Mouse (Mus musculus): Measurements from ENCODE around the gene Hist1h3a.
"Not testable (repeated sequence)": the region's sequence is repeated elsewhere in the genome, so short reads cannot be mapped to it uniquely, and the experiment has no call there.

Gene Hist1h3a

GRCm38 (mm10) chr13:23761871-23762821 is at the start of gene Hist1h3a:
Gene Hist1h3a (minus strand): TSS chr13:23762386.
- peak; percentile 44 to 73 for DNase-seq (ENCODE audit: low spot score in 2 of 2)

DNA sequence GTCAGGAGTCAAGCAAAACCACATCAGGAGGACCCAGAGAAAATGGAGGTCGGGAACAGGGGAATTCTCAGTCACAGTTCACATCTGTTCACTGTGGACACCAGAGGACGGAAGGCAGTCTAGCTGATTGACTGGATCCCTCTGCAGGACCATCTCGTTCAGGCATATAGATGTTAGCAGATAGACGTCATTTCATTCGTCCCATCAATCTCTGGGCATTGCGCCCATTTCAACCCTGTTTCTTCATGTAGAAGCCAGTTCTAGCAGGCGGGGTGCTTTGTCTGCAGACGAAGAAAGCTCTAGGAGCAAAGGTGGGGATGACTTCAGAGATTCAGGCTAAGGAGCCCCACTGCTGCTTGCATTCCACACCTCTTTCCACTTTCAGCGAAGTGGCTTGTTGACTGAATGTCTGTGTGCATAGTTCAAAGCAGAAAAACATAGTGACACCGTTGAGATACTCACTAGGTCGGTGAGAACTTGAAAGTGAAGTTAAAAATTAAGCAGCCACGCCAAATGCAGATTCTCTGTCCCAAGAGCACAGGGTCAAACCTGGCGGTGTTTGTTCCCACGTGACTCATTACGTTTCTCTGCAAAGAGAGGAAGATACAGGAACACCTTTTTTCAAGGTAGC is 44.4 kb upstream of the Hist1h3a start, which contains the start of gene Slc17a2:
TSS of gene Slc17a2 (plus strand) at position 572 of the 631 bp plus-strand sequence.
- DNase-seq (ENCODE audit: low spot score in 2 of 2) = peak in 1 of 2 experiments; percentile 24

DNA sequence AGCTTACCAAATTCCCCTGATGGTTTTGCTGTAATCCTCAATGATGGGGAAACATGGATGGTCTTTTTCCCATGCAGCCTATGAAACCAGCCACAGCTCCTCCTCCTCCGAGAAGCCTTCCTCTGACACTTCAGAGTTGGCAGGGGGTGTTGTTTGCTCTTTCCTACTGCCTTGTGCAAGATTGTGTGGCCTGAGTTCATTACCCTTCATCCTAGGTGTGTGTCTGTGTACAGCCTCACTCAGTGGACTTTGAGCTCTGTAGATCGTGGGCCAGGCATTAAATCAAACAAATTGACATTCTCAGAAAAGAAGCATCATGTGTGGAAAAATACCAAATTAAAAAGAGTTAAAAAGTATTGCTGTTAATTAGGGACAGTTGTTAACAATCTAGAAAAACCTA is 42.3 kb upstream of the Hist1h3a start:
- DNase-seq (ENCODE audit: low spot score in 2 of 2) = no peak

- DNase-seq (ENCODE audit: low spot score in 2 of 2) = no peak
Observed at GRCm38 (mm10) chr13:23799405-23799804, 37.2 kb upstream of the Hist1h3a start.

DNA sequence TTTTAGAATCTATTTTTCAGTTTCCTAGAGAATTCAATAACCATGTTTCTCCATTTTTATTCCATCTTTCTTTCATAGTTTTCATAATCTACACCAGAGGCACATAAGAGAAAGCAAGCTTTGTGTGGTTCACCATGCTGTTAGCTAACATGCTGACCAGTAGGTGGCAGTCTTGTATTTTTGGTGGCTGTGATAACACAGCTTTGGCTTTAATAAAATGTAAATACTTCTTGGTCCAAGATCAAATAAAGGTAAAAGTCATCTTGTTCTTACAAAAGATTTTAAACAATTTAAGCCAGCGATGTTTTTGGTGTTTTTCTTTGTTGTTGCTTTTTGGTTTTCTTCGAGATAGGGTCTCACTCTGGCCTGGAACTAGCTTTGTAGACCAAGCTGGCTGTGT is 30.3 kb upstream of the Hist1h3a start:
- peak; percentile 65 to 73 for DNase-seq (ENCODE audit: low spot score in 2 of 2)

DNA sequence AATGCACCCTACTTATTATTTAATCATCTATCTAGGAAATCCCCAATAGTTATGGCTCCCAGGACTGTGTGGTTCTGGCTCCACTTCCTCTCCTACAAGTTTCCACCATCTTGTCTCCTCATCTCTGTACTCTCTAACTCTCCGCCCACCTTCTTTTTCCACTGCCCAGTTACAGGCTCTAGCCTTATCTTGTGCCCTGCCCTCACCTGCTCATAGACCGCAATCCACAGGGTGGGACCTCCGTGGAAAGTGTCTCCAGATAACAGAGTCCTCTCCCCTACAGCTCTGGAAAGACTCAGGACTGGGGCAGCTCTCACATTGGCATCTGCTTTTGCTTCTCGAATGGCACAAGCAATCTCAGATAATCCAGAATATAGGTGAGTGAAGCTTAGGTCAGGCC is 16.8 kb upstream of the Hist1h3a start:
- no peak for DNase-seq (ENCODE audit: low spot score in 2 of 2)

DNA sequence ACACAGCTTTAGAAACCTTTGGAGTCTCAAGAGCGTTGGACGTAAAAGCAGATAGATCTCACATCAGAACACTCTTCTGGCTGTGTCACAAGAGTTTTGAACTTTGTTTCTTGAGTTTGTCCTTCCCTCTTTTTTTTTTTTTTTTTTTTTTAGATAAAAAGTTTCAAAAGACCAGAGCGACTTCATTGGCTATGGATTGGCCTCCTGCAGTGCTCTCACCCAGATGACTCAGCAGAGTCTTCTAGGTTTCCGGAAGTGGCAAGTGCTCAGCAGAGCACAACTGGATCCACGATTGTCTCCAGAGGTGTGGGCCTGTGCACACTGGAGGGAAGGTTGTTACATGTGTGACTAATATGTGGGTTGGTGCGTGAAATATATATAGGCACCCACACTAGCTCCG is 16.2 kb upstream of the Hist1h3a start:
- DNase-seq (ENCODE audit: low spot score in 2 of 2) = no peak

DNA sequence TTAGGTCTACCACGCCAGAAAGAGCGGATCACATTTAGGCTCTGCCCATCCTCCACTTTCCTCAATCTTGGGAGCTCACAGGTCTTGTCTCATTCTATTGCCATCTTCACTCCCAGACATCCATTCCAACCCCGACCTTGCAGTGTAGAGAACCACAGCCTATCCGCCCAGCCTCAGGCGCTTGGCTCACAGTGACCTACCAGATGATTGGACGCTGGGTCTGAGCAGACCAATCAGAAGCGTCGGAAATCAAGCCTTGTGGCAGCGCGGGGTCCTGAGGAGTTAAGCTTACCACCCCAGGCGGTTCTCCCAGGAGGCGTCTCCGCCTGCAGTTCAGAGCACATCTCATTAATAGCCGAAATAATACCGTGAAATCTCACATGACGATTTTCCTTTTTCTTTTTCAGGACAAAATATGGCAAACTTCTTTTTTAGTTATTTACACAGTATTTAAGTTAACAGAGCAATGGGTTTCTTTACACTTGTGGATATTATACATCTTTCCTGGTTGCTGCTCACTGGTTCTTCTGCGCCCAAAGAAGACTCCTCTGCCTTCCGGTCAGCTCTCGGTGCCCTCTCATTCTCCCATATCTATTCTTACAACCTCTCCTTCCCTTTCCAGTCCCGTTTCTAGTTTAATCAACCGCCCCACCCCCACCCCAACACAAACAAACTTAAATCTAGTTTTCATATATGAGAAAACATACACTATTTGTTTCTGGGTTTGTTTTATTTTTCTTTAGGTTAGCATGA is 10.6 kb upstream of the Hist1h3a start:
- peak; percentile 75 to 83 for DNase-seq (ENCODE audit: low spot score in 2 of 2)

GRCm38 (mm10) chr13:23769613-23770012 is 7.4 kb upstream of the Hist1h3a start, which contains the start of gene Trim38:
Gene Trim38 (plus strand): TSS chr13:23769913.
- not testable (repeated sequence) for DNase-seq (ENCODE audit: low spot score in 2 of 2)

DNA sequence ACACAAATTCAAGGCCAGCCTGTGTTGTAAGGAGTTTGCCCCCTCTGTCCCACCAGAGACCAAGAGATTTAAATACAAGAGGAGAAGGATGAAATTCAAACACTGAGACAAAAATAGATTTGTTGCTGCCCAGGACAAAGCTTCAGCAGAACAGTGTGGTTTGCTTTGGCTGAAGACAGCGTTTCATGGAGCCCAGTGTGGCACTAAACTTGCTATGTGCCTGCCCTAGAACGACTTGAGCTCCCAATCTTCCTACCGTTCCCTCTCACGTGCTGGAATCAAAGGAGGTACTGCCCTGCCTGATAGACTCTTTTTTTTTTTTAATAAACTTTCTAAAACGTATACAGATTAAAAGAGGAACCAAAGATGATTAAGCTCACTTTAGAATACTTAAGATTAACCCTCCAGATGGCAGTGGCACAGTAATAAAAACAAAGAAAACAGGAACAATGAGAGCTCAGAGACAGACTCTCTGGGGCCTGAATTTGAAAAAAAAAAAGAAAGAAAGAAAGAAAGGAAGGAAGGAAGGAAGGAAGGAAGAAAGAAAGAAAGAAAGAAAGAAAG is 6.7 kb upstream of the Hist1h3a start:
- no peak for DNase-seq (ENCODE audit: low spot score in 2 of 2)

GRCm38 (mm10) chr13:23766772-23767171 is 4.6 kb upstream of the Hist1h3a start:
- DNase-seq (ENCODE audit: low spot score in 2 of 2) = no peak

DNA sequence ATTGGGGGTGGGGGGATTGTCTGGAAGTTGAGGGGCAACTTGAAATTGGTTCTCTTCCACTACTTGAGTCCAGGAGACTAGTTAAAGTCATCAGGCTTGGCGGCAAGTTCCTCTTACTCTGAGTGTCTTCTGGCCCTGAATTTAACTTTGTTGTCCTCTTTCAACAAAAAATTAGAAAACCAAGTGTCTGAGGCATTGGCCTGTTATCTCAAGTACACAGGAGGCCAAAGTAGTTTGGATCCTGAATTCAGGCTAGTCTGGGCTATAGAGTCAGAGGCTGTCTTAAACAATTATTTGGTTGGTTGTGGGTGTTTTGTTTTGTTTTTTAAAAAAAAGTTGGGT is 3.0 kb upstream of the Hist1h3a start:
- DNase-seq (ENCODE audit: low spot score in 2 of 2) = no peak

GRCm38 (mm10) chr13:23764324-23765171 is 2.4 kb upstream of the Hist1h3a start:
- no peak for DNase-seq (ENCODE audit: low spot score in 2 of 2)

DNA sequence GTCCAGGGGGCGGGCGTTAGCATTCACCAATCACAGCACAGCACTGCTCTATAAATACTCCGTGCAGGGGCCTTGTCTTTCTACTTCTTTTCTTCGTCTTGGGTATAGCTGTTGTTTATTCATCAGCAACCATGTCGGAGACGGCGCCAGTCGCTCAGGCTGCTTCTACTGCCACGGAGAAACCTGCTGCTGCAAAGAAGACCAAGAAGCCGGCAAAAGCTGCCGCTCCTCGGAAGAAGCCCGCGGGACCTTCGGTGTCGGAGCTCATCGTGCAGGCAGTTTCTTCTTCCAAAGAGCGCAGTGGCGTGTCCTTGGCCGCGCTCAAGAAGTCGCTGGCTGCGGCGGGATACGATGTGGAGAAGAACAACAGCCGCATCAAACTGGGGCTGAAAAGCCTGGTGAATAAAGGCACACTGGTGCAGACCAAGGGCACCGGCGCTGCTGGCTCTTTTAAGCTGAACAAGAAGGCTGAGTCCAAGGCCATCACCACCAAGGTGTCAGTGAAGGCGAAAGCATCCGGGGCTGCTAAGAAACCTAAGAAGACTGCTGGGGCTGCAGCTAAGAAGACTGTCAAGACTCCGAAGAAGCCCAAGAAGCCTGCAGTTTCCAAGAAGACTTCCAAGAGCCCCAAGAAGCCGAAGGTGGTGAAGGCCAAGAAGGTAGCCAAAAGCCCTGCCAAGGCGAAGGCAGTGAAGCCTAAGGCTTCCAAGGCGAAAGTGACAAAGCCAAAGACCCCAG is 1.6 kb upstream of the Hist1h3a start, which contains the start of gene Hist1h1a:
TSS of gene Hist1h1a (plus strand) at position 81 of the 738 bp plus-strand sequence.
- DNase-seq (ENCODE audit: low spot score in 2 of 2) = peak; percentile 91 to 92

GRCm38 (mm10) chr13:23763242-23763585 is 1.0 kb upstream of the Hist1h3a start:
- DNase-seq (ENCODE audit: low spot score in 2 of 2) = no peak

GRCm38 (mm10) chr13:23760972-23761864 is 968 bp downstream of the Hist1h3a start, which contains the start of gene Hist1h4a:
Gene Hist1h4a (minus strand): TSS chr13:23761230.
- peak; percentile 100 for DNase-seq (ENCODE audit: low spot score in 2 of 2)

DNA sequence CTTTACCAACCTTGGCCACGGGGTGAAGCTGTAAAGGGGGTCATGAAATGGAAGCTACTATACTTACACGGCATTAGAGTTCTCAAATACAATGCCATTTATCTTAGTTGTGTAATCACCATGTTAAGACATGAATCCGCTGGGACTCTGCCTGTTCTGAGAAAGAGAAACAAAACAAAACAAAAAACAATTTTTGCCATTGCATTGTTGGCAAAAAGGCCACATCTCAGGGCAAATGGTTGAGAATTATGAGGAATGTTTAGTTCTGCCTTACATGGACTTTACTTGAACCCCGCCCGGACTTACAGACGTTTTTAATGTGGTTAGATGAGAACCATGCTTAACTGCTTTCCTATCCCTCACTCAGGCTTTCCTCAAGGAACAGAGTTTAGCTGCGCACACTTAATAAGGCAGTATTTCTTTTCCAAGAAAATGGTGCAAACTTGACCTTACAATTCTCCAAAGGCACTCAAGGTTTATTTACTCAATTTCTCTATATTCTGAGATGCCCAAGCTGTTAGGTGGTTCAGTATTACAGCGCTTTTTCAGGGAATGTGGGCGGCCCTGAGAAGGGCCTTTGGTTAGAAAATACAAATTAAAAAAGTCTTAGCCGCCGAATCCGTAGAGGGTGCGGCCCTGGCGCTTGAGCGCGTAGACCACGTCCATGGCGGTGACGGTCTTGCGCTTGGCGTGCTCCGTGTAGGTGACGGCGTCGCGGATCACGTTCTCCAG is 1.8 kb downstream of the Hist1h3a start:
- DNase-seq (ENCODE audit: low spot score in 2 of 2) = peak; percentile 31 to 42

DNA sequence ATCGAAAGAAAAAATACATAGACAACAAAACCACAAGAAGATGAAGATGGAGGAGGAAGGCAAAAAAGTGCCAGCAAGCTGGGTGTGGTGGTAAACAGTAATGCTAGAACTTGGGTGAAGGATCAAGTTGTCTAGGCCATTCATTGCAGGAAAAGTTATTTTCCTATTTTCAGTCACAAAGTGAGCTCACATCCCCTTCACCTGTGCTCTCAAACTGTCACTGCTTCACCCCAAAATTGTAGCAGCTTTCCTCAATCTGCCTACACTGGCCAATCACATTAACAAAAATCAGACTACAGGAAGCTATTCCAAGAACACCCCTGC is 2.3 kb downstream of the Hist1h3a start:
- DNase-seq (ENCODE audit: low spot score in 2 of 2) = no peak
